Mouse (Mus musculus) liver, postnatal 0 days (tissue): ENCODE results near the gene Runx3.

Experiments used
- CTCF ChIP-seq: sonication (generic); IDR thresholded peaks from 2 replicates; pipeline ENCODE4 v1.5.1; 2016; ENCODE audit warnings: antibody characterized with exemption, low read depth
- EP300 ChIP-seq: IDR thresholded peaks from 2 replicates; pipeline ENCODE4 v1.6.1; 2016; ENCODE audit warnings: antibody characterized with exemption, low read depth, mild to moderate bottlenecking

- no peak for TF ChIP-seq EP300
- no peak for TF ChIP-seq CTCF
These were observed 43.3 kb upstream of the Runx3 start for GRCm38 (mm10) chr4:135077196-135077595.
